In the genomic region with DNA sequence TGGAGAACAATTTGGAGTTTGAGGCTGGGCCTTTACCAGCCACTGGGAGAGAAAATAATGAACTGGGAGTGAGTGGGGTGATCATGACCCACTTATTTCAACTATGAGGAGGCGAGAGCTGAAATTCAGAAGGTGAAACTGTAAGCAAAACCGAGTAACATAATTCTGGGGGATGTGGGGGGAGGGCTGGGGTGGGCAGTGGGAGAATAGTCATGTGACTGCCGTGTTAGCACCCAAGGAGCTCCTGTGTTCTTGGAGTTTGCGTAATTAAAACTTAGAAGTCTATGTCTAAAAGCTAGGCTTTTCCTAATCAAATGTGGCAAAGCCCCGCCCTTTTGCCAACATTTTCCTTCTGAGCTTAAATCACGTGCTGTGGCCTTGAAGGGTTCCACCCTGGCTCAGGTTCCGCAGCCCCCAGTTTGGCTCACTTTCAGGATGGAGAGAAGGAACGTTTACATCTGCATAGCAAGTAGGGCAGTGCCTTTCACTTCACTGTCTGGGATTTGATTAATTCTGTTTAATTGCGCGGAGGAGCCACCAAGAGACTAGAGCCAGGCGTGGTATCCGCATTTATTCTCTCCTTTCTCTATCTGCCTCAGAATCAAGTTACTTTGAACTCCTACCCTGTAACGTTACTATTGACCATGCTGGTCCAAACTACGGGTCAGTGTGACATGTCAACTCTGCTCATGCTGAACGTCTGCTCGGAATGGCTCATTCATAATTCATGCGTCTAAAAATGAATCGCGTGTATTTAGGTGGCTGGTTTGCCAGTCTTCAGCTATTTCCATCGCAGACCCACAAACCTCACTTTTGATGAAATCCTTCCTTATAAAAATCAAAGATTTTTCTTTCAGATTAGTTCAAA, we compare ENCODE assay signal across 10 mouse cellular contexts.
DNase-seq lines count a peak whose midpoint lies in the region; ATAC-seq and TF ChIP-seq lines count a peak whose summit lies in the region.
"Had no signal": no experiment of that assay in that cellular context is flagged by ENCODE, and none has a peak within 500 bp of the region (broad histone marks: within the 10 kb centered on the region; RNA-seq: fewer than 3 reads in every experiment).

No protein-coding gene starts in this region.

- peak overlapping the region; percentile 37; the same call in 1 of the 2 replicates for H3K27ac ChIP-seq in kidney, embryonic 15.5 days
- no peak overlapping the region for H3K27ac ChIP-seq in intestine, embryonic 16.5 days (ENCODE audit: low read length)
- no peak overlapping the region for H3K27ac ChIP-seq in stomach, postnatal 0 days (replicated peaks)

- no peaks in the 10 kb centered on the region for H3K9me3 ChIP-seq in kidney, embryonic 15.5 days (replicated peaks)
- no peaks in the 10 kb centered on the region for H3K9me3 ChIP-seq in intestine, embryonic 16.5 days (ENCODE audit: control insufficient read depth, low read length)
- H3K9me3 ChIP-seq in stomach, postnatal 0 days (ENCODE audit: control insufficient read depth, low read length) = no peaks in the 10 kb centered on the region

- TF ChIP-seq EP300 in stomach, postnatal 0 days (optimal IDR thresholded peaks at IDR 0.05) = no peak

- no peaks in the 10 kb centered on the region for H3K27me3 ChIP-seq in kidney, embryonic 15.5 days
- H3K27me3 ChIP-seq in intestine, embryonic 16.5 days (replicated peaks; ENCODE audit: control insufficient read depth, insufficient read depth, low read length) = no peaks in the 10 kb centered on the region
- H3K27me3 ChIP-seq in stomach, postnatal 0 days (ENCODE audit: control insufficient read depth, insufficient read depth, low read length) = no peaks in the 10 kb centered on the region

- H3K4me2 ChIP-seq in kidney, embryonic 15.5 days = no peak overlapping the region
- no peak overlapping the region for H3K4me2 ChIP-seq in intestine, embryonic 16.5 days (ENCODE audit: low read depth, low read length)
- H3K4me2 ChIP-seq in stomach, postnatal 0 days (replicated peaks; ENCODE audit: low read depth) = no peak overlapping the region

- DNase-seq in kidney, adult 8-10 months = no peak
- DNase-seq in right cerebral cortex, adult 2 months (ENCODE audit: low spot score in 2 of 2) = peak; percentile 27 to 28
- DNase-seq in right cerebral cortex, postnatal 14 days = no peak
- DNase-seq in stomach, postnatal 0 days (ENCODE audit: low spot score) = peak; percentile 41
- DNase-seq in adrenal gland, adult (ENCODE audit: inconsistent age in 2 of 2, low spot score in 1 of 2) = no peak
- DNase-seq in heart, postnatal 4 days = no peak
- DNase-seq: adrenal gland, postnatal 14 days; heart, postnatal 10 days had no signal

- peaks cover 10% of the 10 kb centered on the region for H3K4me1 ChIP-seq in kidney, embryonic 15.5 days
- H3K4me1 ChIP-seq in intestine, embryonic 16.5 days (ENCODE audit: control insufficient read depth, insufficient read depth, low read length) = peaks cover 10% of the 10 kb centered on the region
- no peaks in the 10 kb centered on the region for H3K4me1 ChIP-seq in stomach, postnatal 0 days (replicated peaks; ENCODE audit: control insufficient read depth, insufficient read depth)

- no peak for TF ChIP-seq CTCF in stomach, postnatal 0 days (IDR thresholded peaks at IDR 0.05; ENCODE audit: low read depth)

- WGBS in kidney, embryonic 15.5 days = 53% methylated on average over 20 of the region's 20 CpGs
- 59% methylated on average over 20 of the region's 20 CpGs for WGBS in intestine, embryonic 16.5 days
- WGBS in stomach, postnatal 0 days = 51% methylated on average over 20 of the region's 20 CpGs

- H3K36me3 ChIP-seq in kidney, embryonic 15.5 days = no peaks in the 10 kb centered on the region
- H3K36me3 ChIP-seq in intestine, embryonic 16.5 days (ENCODE audit: control insufficient read depth, insufficient read depth, low read length) = no peaks in the 10 kb centered on the region
- no peaks in the 10 kb centered on the region for H3K36me3 ChIP-seq in stomach, postnatal 0 days (ENCODE audit: control insufficient read depth, insufficient read depth, low read length)

- ATAC-seq in kidney, embryonic 15.5 days (replicated peaks; ENCODE audit: low FRiP score) = peak; percentile 83
- peak; percentile 55; the same call in 1 of the 2 replicates for ATAC-seq in intestine, embryonic 16.5 days
- ATAC-seq in stomach, postnatal 0 days (ENCODE audit: low FRiP score, low TSS enrichment) = no peak

- no peak overlapping the region for H3K9ac ChIP-seq in kidney, embryonic 15.5 days
- no peak overlapping the region for H3K9ac ChIP-seq in intestine, embryonic 16.5 days (ENCODE audit: low read depth, low read length)
- no peak overlapping the region for H3K9ac ChIP-seq in stomach, postnatal 0 days (ENCODE audit: low read length)

- no peak overlapping the region for H3K4me3 ChIP-seq in kidney, embryonic 15.5 days (replicated peaks)
- H3K4me3 ChIP-seq in intestine, embryonic 16.5 days (ENCODE audit: low read length) = no peak overlapping the region
- H3K4me3 ChIP-seq in stomach, postnatal 0 days (ENCODE audit: low read depth, low read length) = no peak overlapping the region

Comparison
In these comparisons a context has a peak if more than half of its experiments do, and no peak if none do; other contexts are left out.
1. DNase-seq: peak in right cerebral cortex, adult 2 months (2 of 2) and stomach, postnatal 0 days (single experiment); none in kidney, adult 8-10 months (0 of 2), right cerebral cortex, postnatal 14 days (single experiment), adrenal gland, adult (0 of 2) and heart, postnatal 4 days (single experiment).